16 mouse cellular contexts compared by ENCODE assay signal in genomic region chr1:90769301-90769700, GRCm38 (mm10).
"Had no signal": no experiment of that assay in that cellular context is flagged by ENCODE, and none has a peak within 500 bp of the region (broad histone marks: within the 10 kb centered on the region; RNA-seq: fewer than 3 reads in every experiment).

No protein-coding gene starts in this region.

- H3K27ac ChIP-seq: hindbrain, embryonic 15.5 days; kidney, embryonic 15.5 days; limb, embryonic 12.5 days; liver, embryonic 13.5 days; macrophage; midbrain, embryonic 15.5 days; neural tube, embryonic 13.5 days had no signal

- H3K36me3 ChIP-seq: hindbrain, embryonic 15.5 days; liver, embryonic 13.5 days; midbrain, embryonic 15.5 days; neural tube, embryonic 13.5 days had no signal

- H3K27me3 ChIP-seq: hindbrain, embryonic 15.5 days; kidney, embryonic 15.5 days; limb, embryonic 12.5 days; liver, embryonic 13.5 days; midbrain, embryonic 15.5 days; neural tube, embryonic 13.5 days had no signal

- H3K4me1 ChIP-seq: hindbrain, embryonic 15.5 days; kidney, embryonic 15.5 days; liver, embryonic 13.5 days; megakaryocyte, embryonic 14.5 days; midbrain, embryonic 15.5 days; neural tube, embryonic 13.5 days had no signal

- H3K4me2 ChIP-seq: hindbrain, embryonic 15.5 days; kidney, embryonic 15.5 days; limb, embryonic 12.5 days; liver, embryonic 13.5 days; midbrain, embryonic 11.5 days; midbrain, embryonic 15.5 days; neural tube, embryonic 13.5 days had no signal

- H3K9me3 ChIP-seq: hindbrain, embryonic 15.5 days; kidney, embryonic 15.5 days; limb, embryonic 12.5 days; liver, embryonic 13.5 days; megakaryocyte, embryonic 14.5 days; midbrain, embryonic 15.5 days; neural tube, embryonic 13.5 days had no signal

- H3K9ac ChIP-seq: hindbrain, embryonic 15.5 days; kidney, embryonic 15.5 days; limb, embryonic 12.5 days; liver, embryonic 13.5 days; liver, postnatal 0 days; midbrain, embryonic 15.5 days; neural tube, embryonic 13.5 days had no signal

- H3K4me3 ChIP-seq: hindbrain, embryonic 15.5 days; kidney, embryonic 15.5 days; limb, embryonic 12.5 days; liver, embryonic 13.5 days; megakaryocyte, embryonic 14.5 days; midbrain, embryonic 15.5 days; neural tube, embryonic 13.5 days had no signal

- ATAC-seq: liver, postnatal 0 days; midbrain, embryonic 15.5 days had no signal

- DNase-seq: kidney, adult 2 months; kidney, postnatal 14 days; liver; liver, embryonic 13.5 days; liver, postnatal 0 days; right cerebral cortex, adult 18-20 months; right cerebral cortex, postnatal 25 days; thymus, postnatal 36 days had no signal
